Mouse (Mus musculus): ENCODE results near the gene Sec13. TPM values are rescaled to one million over a fixed set of nuclear protein-coding genes. Genes with fewer than 3 reads are reported as not detected.
A peak's percentile ranks its signal among the peaks of the same experiment; 100 is the strongest.

Gene Sec13
- polyA plus RNA-seq (2015; fragmentation: Nextera tagmentation; extraction: Ambion mirVana), result 231 and 237 TPM in 2 replicates

GRCm38 (mm10) chr6:113740236-113741217 lies at the start of gene Sec13:
Gene Sec13, minus strand, starts transcription at chr6:113740743.
- H3K9ac ChIP-seq (replicated peaks; ENCODE audit: low read depth, low read length), result peak within 1 kb of the TSS; percentile 71
- 6% methylated on average over 41 of the region's 41 CpGs for WGBS
- H3K9me3 ChIP-seq (ENCODE audit: control insufficient read depth, low read length), result no peaks in the 10 kb centered on the region
- H3K36me3 ChIP-seq (ENCODE audit: control insufficient read depth, insufficient read depth), result peaks cover 6% of the 10 kb centered on the region; the same call in 1 of the 2 replicates
- ATAC-seq, result peak; percentile 86
- no peaks in the 10 kb centered on the region for H3K27me3 ChIP-seq (replicated peaks; ENCODE audit: control insufficient read depth, insufficient read depth, low read length)
- peak within 1 kb of the TSS; percentile 77 for H3K4me2 ChIP-seq (ENCODE audit: low read length)
- peaks cover 20% of the 10 kb centered on the region for H3K4me1 ChIP-seq (replicated peaks; ENCODE audit: control insufficient read depth, insufficient read depth, low read length)
- H3K4me3 ChIP-seq (replicated peaks; ENCODE audit: low read length), result peak within 1 kb of the TSS; percentile 66
- peak within 1 kb of the TSS; percentile 34 for H3K27ac ChIP-seq (ENCODE audit: low read length)

- no peak for ATAC-seq
- WGBS, result 52% methylated on average over 6 of the region's 6 CpGs
- H3K9me3 ChIP-seq (ENCODE audit: control insufficient read depth, low read length), result no peaks in the 10 kb centered on the region
Observed at GRCm38 (mm10) chr6:113787459-113787968, 47.0 kb upstream of the Sec13 start.

GRCm38 (mm10) chr6:113785658-113786057 lies 45.1 kb upstream of the Sec13 start:
- 87% methylated on average over 7 of the region's 7 CpGs for WGBS
- Histone ChIP-seq H3K4me3 (replicated peaks; ENCODE audit: low read length) (no peak overlapping the region), H3K9ac (replicated peaks; ENCODE audit: low read depth, low read length) (no peak overlapping the region), H3K4me2 (ENCODE audit: low read length) (no peak overlapping the region), H3K9me3 (ENCODE audit: control insufficient read depth, low read length) (no peaks in the 10 kb centered on the region), H3K27me3 (replicated peaks; ENCODE audit: control insufficient read depth, insufficient read depth, low read length) (no peaks in the 10 kb centered on the region), H3K4me1 (replicated peaks; ENCODE audit: control insufficient read depth, insufficient read depth, low read length) (no peaks in the 10 kb centered on the region), H3K36me3 (ENCODE audit: control insufficient read depth, insufficient read depth) (peaks cover 9% of the 10 kb centered on the region), H3K27ac (ENCODE audit: low read length) (no peak overlapping the region)
- ATAC-seq, result no peak

More at GRCm38 (mm10) chr6:113787459-113787968, 47.0 kb upstream of the Sec13 start:
- H3K4me1 ChIP-seq (replicated peaks; ENCODE audit: control insufficient read depth, insufficient read depth, low read length), result no peaks in the 10 kb centered on the region
- peaks cover 6% of the 10 kb centered on the region for H3K36me3 ChIP-seq (ENCODE audit: control insufficient read depth, insufficient read depth)
- no peaks in the 10 kb centered on the region for H3K27me3 ChIP-seq (replicated peaks; ENCODE audit: control insufficient read depth, insufficient read depth, low read length)
- H3K27ac ChIP-seq (ENCODE audit: low read length), result no peak overlapping the region
- no peak overlapping the region for H3K9ac ChIP-seq (replicated peaks; ENCODE audit: low read depth, low read length)
- no peak overlapping the region for H3K4me3 ChIP-seq (replicated peaks; ENCODE audit: low read length)
- no peak overlapping the region for H3K4me2 ChIP-seq (ENCODE audit: low read length)

GRCm38 (mm10) chr6:113778229-113778753 lies 37.7 kb upstream of the Sec13 start:
- no peak overlapping the region for H3K9ac ChIP-seq (replicated peaks; ENCODE audit: low read depth, low read length)
- no peaks in the 10 kb centered on the region for H3K27me3 ChIP-seq (replicated peaks; ENCODE audit: control insufficient read depth, insufficient read depth, low read length)
- no peak overlapping the region for H3K4me3 ChIP-seq (replicated peaks; ENCODE audit: low read length)
- no peak overlapping the region for H3K4me2 ChIP-seq (ENCODE audit: low read length)
- no peaks in the 10 kb centered on the region for H3K4me1 ChIP-seq (replicated peaks; ENCODE audit: control insufficient read depth, insufficient read depth, low read length)
- no peak for ATAC-seq
- no peak overlapping the region for H3K27ac ChIP-seq (ENCODE audit: low read length)
- no peaks in the 10 kb centered on the region for H3K9me3 ChIP-seq (ENCODE audit: control insufficient read depth, low read length)
- 49% methylated on average over 7 of the region's 7 CpGs for WGBS
- H3K36me3 ChIP-seq (ENCODE audit: control insufficient read depth, insufficient read depth), result peaks cover 3% of the 10 kb centered on the region; the same call in 1 of the 2 replicates

GRCm38 (mm10) chr6:113768804-113769203 lies 28.3 kb upstream of the Sec13 start:
- Histone ChIP-seq H3K27me3 (replicated peaks; ENCODE audit: control insufficient read depth, insufficient read depth, low read length) (no peaks in the 10 kb centered on the region), H3K4me1 (replicated peaks; ENCODE audit: control insufficient read depth, insufficient read depth, low read length) (no peaks in the 10 kb centered on the region), H3K4me2 (ENCODE audit: low read length) (no peak overlapping the region), H3K9me3 (ENCODE audit: control insufficient read depth, low read length) (no peaks in the 10 kb centered on the region), H3K4me3 (replicated peaks; ENCODE audit: low read length) (no peak overlapping the region), H3K27ac (ENCODE audit: low read length) (no peak overlapping the region), H3K36me3 (ENCODE audit: control insufficient read depth, insufficient read depth) (peaks cover 8% of the 10 kb centered on the region; the same call in 1 of the 2 replicates), H3K9ac (replicated peaks; ENCODE audit: low read depth, low read length) (no peak overlapping the region)
- ATAC-seq, result no peak
- WGBS, result 74% methylated on average over 11 of the region's 11 CpGs

GRCm38 (mm10) chr6:113761644-113762043 lies 21.1 kb upstream of the Sec13 start:
- no peak overlapping the region for H3K9ac ChIP-seq (replicated peaks; ENCODE audit: low read depth, low read length)
- no peaks in the 10 kb centered on the region for H3K27me3 ChIP-seq (replicated peaks; ENCODE audit: control insufficient read depth, insufficient read depth, low read length)
- H3K4me1 ChIP-seq (replicated peaks; ENCODE audit: control insufficient read depth, insufficient read depth, low read length), result no peaks in the 10 kb centered on the region
- no peak overlapping the region for H3K4me3 ChIP-seq (replicated peaks; ENCODE audit: low read length)
- no peaks in the 10 kb centered on the region for H3K9me3 ChIP-seq (ENCODE audit: control insufficient read depth, low read length)
- peak; percentile 61; the same call in 1 of the 2 replicates for ATAC-seq
- 22% methylated on average over 7 of the region's 7 CpGs for WGBS
- no peak overlapping the region for H3K4me2 ChIP-seq (ENCODE audit: low read length)
- no peak overlapping the region for H3K27ac ChIP-seq (ENCODE audit: low read length)
- peaks cover 8% of the 10 kb centered on the region for H3K36me3 ChIP-seq (ENCODE audit: control insufficient read depth, insufficient read depth)

- Histone ChIP-seq H3K9me3 (ENCODE audit: control insufficient read depth, low read length) (no peaks in the 10 kb centered on the region), H3K27ac (ENCODE audit: low read length) (no peak overlapping the region), H3K4me3 (replicated peaks; ENCODE audit: low read length) (no peak overlapping the region), H3K4me1 (replicated peaks; ENCODE audit: control insufficient read depth, insufficient read depth, low read length) (no peaks in the 10 kb centered on the region), H3K9ac (replicated peaks; ENCODE audit: low read depth, low read length) (no peak overlapping the region), H3K27me3 (replicated peaks; ENCODE audit: control insufficient read depth, insufficient read depth, low read length) (no peaks in the 10 kb centered on the region), H3K4me2 (ENCODE audit: low read length) (no peak overlapping the region), H3K36me3 (ENCODE audit: control insufficient read depth, insufficient read depth) (peaks cover 19% of the 10 kb centered on the region)
- ATAC-seq, result no peak
- WGBS, result 64% methylated on average over 17 of the region's 17 CpGs
Observed at GRCm38 (mm10) chr6:113749119-113749685, 8.7 kb upstream of the Sec13 start.

GRCm38 (mm10) chr6:113748351-113748750 lies 7.8 kb upstream of the Sec13 start:
- no peaks in the 10 kb centered on the region for H3K27me3 ChIP-seq (replicated peaks; ENCODE audit: control insufficient read depth, insufficient read depth, low read length)
- H3K4me2 ChIP-seq (ENCODE audit: low read length), result no peak overlapping the region
- H3K4me1 ChIP-seq (replicated peaks; ENCODE audit: control insufficient read depth, insufficient read depth, low read length), result no peaks in the 10 kb centered on the region
- no peak overlapping the region for H3K9ac ChIP-seq (replicated peaks; ENCODE audit: low read depth, low read length)
- peaks cover 15% of the 10 kb centered on the region for H3K36me3 ChIP-seq (ENCODE audit: control insufficient read depth, insufficient read depth)
- no peaks in the 10 kb centered on the region for H3K9me3 ChIP-seq (ENCODE audit: control insufficient read depth, low read length)
- no peak overlapping the region for H3K27ac ChIP-seq (ENCODE audit: low read length)
- WGBS, result 33% methylated on average over 26 of the region's 26 CpGs
- ATAC-seq, result no peak
- H3K4me3 ChIP-seq (replicated peaks; ENCODE audit: low read length), result no peak overlapping the region

- no peaks in the 10 kb centered on the region for H3K27me3 ChIP-seq (replicated peaks; ENCODE audit: control insufficient read depth, insufficient read depth, low read length)
- WGBS, result 90% methylated on average over 14 of the region's 14 CpGs
- no peak overlapping the region for H3K4me3 ChIP-seq (replicated peaks; ENCODE audit: low read length)
- no peak for ATAC-seq
- H3K36me3 ChIP-seq (ENCODE audit: control insufficient read depth, insufficient read depth), result peaks cover 12% of the 10 kb centered on the region
- no peak overlapping the region for H3K4me2 ChIP-seq (ENCODE audit: low read length)
- H3K9me3 ChIP-seq (ENCODE audit: control insufficient read depth, low read length), result no peaks in the 10 kb centered on the region
- no peak overlapping the region for H3K9ac ChIP-seq (replicated peaks; ENCODE audit: low read depth, low read length)
- H3K27ac ChIP-seq (ENCODE audit: low read length), result no peak overlapping the region
- peaks cover 4% of the 10 kb centered on the region; the same call in 1 of the 2 replicates for H3K4me1 ChIP-seq (replicated peaks; ENCODE audit: control insufficient read depth, insufficient read depth, low read length)
Observed at GRCm38 (mm10) chr6:113747284-113747683, 6.7 kb upstream of the Sec13 start.
